Mouse (Mus musculus): ENCODE measurements around the gene Drg1.
A peak's percentile ranks its signal among the peaks of the same experiment; 100 is the strongest.

Drg1 gene

GRCm38 (mm10) chr11:3266079-3266685, at the start of gene Drg1:
Gene Drg1, minus strand, starts transcription at chr11:3266415.
- peak; percentile 98 for DNase-seq (ENCODE audit: low read depth, low spot score)

GRCm38 (mm10) chr11:3314148-3314547, 47.9 kb upstream of the Drg1 start:
- peak; percentile 93 for DNase-seq (ENCODE audit: low read depth, low spot score)

- DNase-seq (ENCODE audit: low read depth, low spot score) = no peak
Measured at GRCm38 (mm10) chr11:3313294-3313693, 47.1 kb upstream of the Drg1 start.

GRCm38 (mm10) chr11:3311586-3312347, 45.6 kb upstream of the Drg1 start:
- DNase-seq (ENCODE audit: low read depth, low spot score) = no peak

GRCm38 (mm10) chr11:3310789-3311585, 44.8 kb upstream of the Drg1 start:
- DNase-seq (ENCODE audit: low read depth, low spot score) = no peak

GRCm38 (mm10) chr11:3309884-3310283, 43.7 kb upstream of the Drg1 start:
- DNase-seq (ENCODE audit: low read depth, low spot score) = no peak

GRCm38 (mm10) chr11:3307875-3308274, 41.7 kb upstream of the Drg1 start:
- no peak for DNase-seq (ENCODE audit: low read depth, low spot score)

GRCm38 (mm10) chr11:3305821-3306220, 39.6 kb upstream of the Drg1 start:
- DNase-seq (ENCODE audit: low read depth, low spot score) = no peak

- peak; percentile 40 for DNase-seq (ENCODE audit: low read depth, low spot score)
Measured at GRCm38 (mm10) chr11:3302792-3303191, 36.6 kb upstream of the Drg1 start.

GRCm38 (mm10) chr11:3302385-3302784, 36.2 kb upstream of the Drg1 start:
- DNase-seq (ENCODE audit: low read depth, low spot score) = no peak

GRCm38 (mm10) chr11:3301075-3301474, 34.9 kb upstream of the Drg1 start:
- DNase-seq (ENCODE audit: low read depth, low spot score) = no peak

GRCm38 (mm10) chr11:3298813-3299185, 32.6 kb upstream of the Drg1 start:
- no peak for DNase-seq (ENCODE audit: low read depth, low spot score)

- DNase-seq (ENCODE audit: low read depth, low spot score) = no peak
Measured at GRCm38 (mm10) chr11:3297871-3298812, 31.9 kb upstream of the Drg1 start.

GRCm38 (mm10) chr11:3296056-3296455, 29.8 kb upstream of the Drg1 start:
- no peak for DNase-seq (ENCODE audit: low read depth, low spot score)

GRCm38 (mm10) chr11:3294641-3295040, 28.4 kb upstream of the Drg1 start:
- DNase-seq (ENCODE audit: low read depth, low spot score) = no peak

GRCm38 (mm10) chr11:3293361-3293760, 27.1 kb upstream of the Drg1 start:
- no peak for DNase-seq (ENCODE audit: low read depth, low spot score)

GRCm38 (mm10) chr11:3292711-3293249, 26.6 kb upstream of the Drg1 start:
- DNase-seq (ENCODE audit: low read depth, low spot score) = peak; percentile 98

- peak; percentile 80 for DNase-seq (ENCODE audit: low read depth, low spot score)
Measured at GRCm38 (mm10) chr11:3292062-3292421, 25.8 kb upstream of the Drg1 start.

GRCm38 (mm10) chr11:3291311-3292061, 25.3 kb upstream of the Drg1 start:
- peak; percentile 35 for DNase-seq (ENCODE audit: low read depth, low spot score)

GRCm38 (mm10) chr11:3290640-3291310, 24.6 kb upstream of the Drg1 start:
- DNase-seq (ENCODE audit: low read depth, low spot score) = peak; percentile 49

Measured in ES-CJ7 (cell line).